Mouse (Mus musculus): Measurements from ENCODE around the gene Tpbpa. TPM values are rescaled to one million over a fixed set of nuclear protein-coding genes. Genes with fewer than 3 reads are reported as not detected.

Tpbpa gene
- polyA plus RNA-seq (2012; rRNA removed; ENCODE audit: low replicate concordance): not detected in 2 replicates

GRCm38 (mm10) chr13:60941884-60942283 is at the start of gene Tpbpa:
Gene Tpbpa, minus strand, starts transcription at chr13:60941984.

DNA sequence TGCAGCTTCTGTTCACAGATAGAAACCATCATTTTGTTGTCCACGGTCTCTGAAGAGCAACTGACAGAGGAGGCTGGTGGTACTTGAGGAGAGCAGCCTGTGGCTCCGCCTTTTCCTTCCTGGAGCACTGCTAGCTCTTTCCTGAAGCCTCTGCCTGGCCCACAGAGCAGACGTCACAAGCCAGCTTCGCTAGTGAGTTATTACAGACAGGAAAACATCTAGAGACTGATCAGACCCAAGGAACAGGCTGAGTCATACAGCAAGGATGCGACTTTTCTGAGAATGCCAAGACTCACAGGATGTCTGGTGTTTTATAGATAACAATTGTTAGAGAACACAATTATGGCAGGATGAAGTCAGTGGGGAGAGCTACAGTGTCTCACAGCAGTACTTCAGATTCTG is 5.3 kb downstream of the Tpbpa start, which contains the start of the genes Gm49391 and Ctla2a:
Gm49391 (minus strand) TSS at position 72 of the 402 bp plus-strand sequence.
Ctla2a (minus strand) TSS at position 126 of the 402 bp plus-strand sequence.

DNA sequence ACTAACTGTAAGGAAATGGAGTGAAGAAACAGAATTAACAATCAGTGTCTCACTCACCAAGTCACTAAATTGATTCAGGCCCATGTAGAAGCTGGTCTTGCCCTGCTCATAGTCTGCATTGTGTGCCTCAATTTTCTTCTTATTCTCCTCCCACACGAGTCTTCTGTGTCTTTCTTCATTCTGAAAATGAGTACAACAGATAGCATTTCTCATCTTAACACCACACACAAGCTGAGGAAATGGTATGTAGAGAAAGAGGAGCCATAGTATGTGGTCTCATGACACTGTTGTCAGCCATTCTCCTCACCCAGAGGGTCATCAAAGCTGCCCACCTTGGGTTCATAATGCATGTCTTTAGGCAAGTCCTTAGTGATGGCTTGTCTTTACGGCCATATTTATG is 6.3 kb downstream of the Tpbpa start, which contains the start of gene Gm49393:
Gm49393 (minus strand) TSS at position 101 of the 400 bp plus-strand sequence.

DNA sequence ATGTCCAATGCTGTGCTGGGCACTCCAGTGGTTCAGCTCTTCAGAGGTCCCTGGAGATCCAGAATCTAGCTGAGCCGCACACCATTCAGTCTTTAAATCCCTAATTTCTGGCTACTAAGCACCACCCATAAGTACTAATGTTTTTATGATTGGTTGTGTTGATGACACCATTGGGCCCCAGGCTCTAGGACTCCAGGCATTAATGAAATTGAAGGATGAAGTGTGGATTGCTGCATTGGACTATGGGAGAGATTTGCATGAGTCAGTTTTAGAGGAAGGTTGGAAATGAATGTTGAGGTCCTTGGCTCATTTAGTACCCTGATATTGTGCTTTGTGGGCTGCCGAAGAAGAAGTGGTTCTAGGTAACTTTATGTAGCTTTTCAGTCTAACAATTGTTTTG is 37.0 kb downstream of the Tpbpa start, which contains the start of gene Tpbpb:
Tpbpb (minus strand) TSS at position 101 of the 400 bp plus-strand sequence.

DNA sequence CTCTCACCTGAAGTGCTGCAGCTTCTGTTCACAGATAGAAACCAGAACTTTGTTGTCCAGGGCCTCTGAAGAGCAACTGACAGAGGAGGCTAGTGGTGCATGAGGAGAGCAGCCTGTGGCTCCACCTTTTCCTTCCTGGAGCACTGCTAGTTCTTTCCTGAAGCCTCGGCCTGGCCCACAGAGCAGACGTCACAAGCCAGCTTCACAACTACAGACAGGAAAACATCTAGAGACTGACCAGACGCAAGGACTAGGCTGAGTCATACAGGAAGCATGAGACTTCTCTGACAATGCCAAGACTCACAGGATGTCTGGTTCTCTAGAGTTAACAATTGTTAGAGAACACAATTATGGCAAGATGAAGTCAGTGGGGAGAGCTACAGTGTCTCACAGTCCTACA is 44.5 kb downstream of the Tpbpa start, which contains the start of gene Ctla2b:
Ctla2b (minus strand) TSS at position 120 of the 400 bp plus-strand sequence.

DNA sequence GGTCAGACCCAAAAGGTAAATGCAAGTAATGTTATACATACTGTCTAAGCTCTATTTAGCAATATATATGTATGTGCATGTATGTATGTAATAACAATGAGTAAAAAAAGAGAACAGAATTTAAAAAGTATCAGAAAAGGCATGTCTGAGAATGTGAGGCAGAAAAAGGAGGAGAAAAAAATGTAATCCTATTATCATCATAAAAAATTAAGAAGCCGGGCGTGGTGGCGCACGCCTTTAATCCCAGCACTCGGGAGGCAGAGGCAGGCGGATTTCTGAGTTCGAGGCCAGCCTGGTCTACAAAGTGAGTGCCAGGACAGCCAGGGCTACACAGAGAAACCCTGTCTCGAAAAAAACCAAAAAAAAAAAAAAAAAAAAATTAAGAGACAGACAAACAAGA is 45.0 kb downstream of the Tpbpa start, which contains the start of gene Gm49392:
Gm49392 (minus strand) TSS at position 101 of the 400 bp plus-strand sequence.

Other genes starting within 250 kb of the Tpbpa start
- not detected in 2 replicates for gene BC051665, start 155.6 kb downstream of the Tpbpa start, polyA plus RNA-seq (2012; rRNA removed; ENCODE audit: low replicate concordance)
- gene Ctsll3, start 139.1 kb downstream of the Tpbpa start, polyA plus RNA-seq (2012; rRNA removed; ENCODE audit: low replicate concordance): not detected in 2 replicates
- not detected in 2 replicates for gene 4930486L24Rik, start 77.5 kb downstream of the Tpbpa start, polyA plus RNA-seq (2012; rRNA removed; ENCODE audit: low replicate concordance)
- 0.42 and 0.49 TPM in 2 replicates for gene Gm49392, start 45.1 kb downstream of the Tpbpa start, polyA plus RNA-seq (2012; rRNA removed; ENCODE audit: low replicate concordance)
- gene Ctla2b, start 44.5 kb downstream of the Tpbpa start, polyA plus RNA-seq (2012; rRNA removed; ENCODE audit: low replicate concordance): 1.4 and 3.7 TPM in 2 replicates
- not detected in 2 replicates for gene Tpbpb, start 37.1 kb downstream of the Tpbpa start, polyA plus RNA-seq (2012; rRNA removed; ENCODE audit: low replicate concordance)
- not detected in 2 replicates for gene Gm49393, start 6.4 kb downstream of the Tpbpa start, polyA plus RNA-seq (2012; rRNA removed; ENCODE audit: low replicate concordance)
- 1.3 and 4.2 TPM in 2 replicates for gene Gm49391, start 5.4 kb downstream of the Tpbpa start, polyA plus RNA-seq (2012; rRNA removed; ENCODE audit: low replicate concordance)
- 8.1 and 24.1 TPM in 2 replicates for gene Ctla2a, start 5.4 kb downstream of the Tpbpa start, polyA plus RNA-seq (2012; rRNA removed; ENCODE audit: low replicate concordance)
- 0.14 TPM in 1 of 2 replicates, not detected in the other for gene Ctsj, start 64.0 kb upstream of the Tpbpa start, polyA plus RNA-seq (2012; rRNA removed; ENCODE audit: low replicate concordance)
- not detected in 2 replicates for gene Ctsq, start 98.6 kb upstream of the Tpbpa start, polyA plus RNA-seq (2012; rRNA removed; ENCODE audit: low replicate concordance)
- not detected in 2 replicates for gene Ctsr, start 222.3 kb upstream of the Tpbpa start, polyA plus RNA-seq (2012; rRNA removed; ENCODE audit: low replicate concordance)